Mouse (Mus musculus) heart, adult 8-10 months (tissue): ENCODE measurements around the gene Tuft1. TPM values are rescaled to one million over a fixed set of nuclear protein-coding genes. Genes with fewer than 3 reads are reported as not detected.
"Not testable (repeated sequence)": the region's sequence is repeated elsewhere in the genome, so short reads cannot be mapped to it uniquely, and the experiment has no call there.

Experiments used
- DNase-seq: peaks from one replicate; pipeline ENCODE4 v3.0.0; 2022; ENCODE audit warnings: low spot score
- total RNA-seq, 4 experiments: library from RNA; stranded (reverse); gene quantifications; 2 replicates each; pipeline ENCODE4 v1.2.4; 2022

Gene Tuft1
- 1 to 10 TPM; 2.1 to 3.5 (median 2.4) TPM for total RNA-seq

GRCm38 (mm10) chr3:94658740-94659095 lies at the start of gene Tuft1:
TSS of gene Tuft1 (minus strand) at chr3:94658872.
- DNase-seq: peak; percentile 33

- not testable (repeated sequence) for DNase-seq
Observed at GRCm38 (mm10) chr3:94703364-94703763, 44.7 kb upstream of the Tuft1 start.

- no peak for DNase-seq
Observed at GRCm38 (mm10) chr3:94702856-94703255, 44.2 kb upstream of the Tuft1 start.

GRCm38 (mm10) chr3:94702163-94702810 lies 43.6 kb upstream of the Tuft1 start:
- not testable (repeated sequence) for DNase-seq

- DNase-seq: not testable (repeated sequence)
Observed at GRCm38 (mm10) chr3:94696257-94696656, 37.6 kb upstream of the Tuft1 start.

GRCm38 (mm10) chr3:94695591-94695990 lies 36.9 kb upstream of the Tuft1 start:
- not testable (repeated sequence) for DNase-seq

- not testable (repeated sequence) for DNase-seq
Observed at GRCm38 (mm10) chr3:94693874-94694273, 35.2 kb upstream of the Tuft1 start.

GRCm38 (mm10) chr3:94693329-94693825 lies 34.7 kb upstream of the Tuft1 start, which contains the start of gene Selenbp2:
TSS of gene Selenbp2 (plus strand) at chr3:94693556.
- no peak for DNase-seq

GRCm38 (mm10) chr3:94691694-94692093 lies 33.0 kb upstream of the Tuft1 start:
- DNase-seq: not testable (repeated sequence)

GRCm38 (mm10) chr3:94690616-94691247 lies 32.1 kb upstream of the Tuft1 start:
- no peak for DNase-seq

GRCm38 (mm10) chr3:94690162-94690561 lies 31.5 kb upstream of the Tuft1 start:
- not testable (repeated sequence) for DNase-seq

- DNase-seq: not testable (repeated sequence)
Observed at GRCm38 (mm10) chr3:94689195-94689594, 30.5 kb upstream of the Tuft1 start.

GRCm38 (mm10) chr3:94688698-94689097 lies 30.0 kb upstream of the Tuft1 start:
- not testable (repeated sequence) for DNase-seq

- not testable (repeated sequence) for DNase-seq
Observed at GRCm38 (mm10) chr3:94685989-94686772, 27.5 kb upstream of the Tuft1 start.

GRCm38 (mm10) chr3:94683646-94684045 lies 25.0 kb upstream of the Tuft1 start:
- no peak for DNase-seq

GRCm38 (mm10) chr3:94680783-94681182 lies 22.1 kb upstream of the Tuft1 start:
- DNase-seq: peak; percentile 12

- DNase-seq: not testable (repeated sequence)
Observed at GRCm38 (mm10) chr3:94680032-94680431, 21.4 kb upstream of the Tuft1 start.

GRCm38 (mm10) chr3:94679351-94679841 lies 20.7 kb upstream of the Tuft1 start:
- no peak for DNase-seq

- DNase-seq: not testable (repeated sequence)
Observed at GRCm38 (mm10) chr3:94675101-94675500, 16.4 kb upstream of the Tuft1 start.

GRCm38 (mm10) chr3:94665896-94666295 lies 7.2 kb upstream of the Tuft1 start:
- not testable (repeated sequence) for DNase-seq

- not testable (repeated sequence) for DNase-seq
Observed at GRCm38 (mm10) chr3:94665060-94665802, 6.6 kb upstream of the Tuft1 start.
